Mouse (Mus musculus): ENCODE data around the gene Ei24.
A peak's percentile ranks its signal among the peaks of the same experiment; 100 is the strongest.

Gene Ei24

GRCm38 (mm10) chr9:36796781-36797555 lies at the start of gene Ei24:
TSS of gene Ei24 (minus strand) at chr9:36797393.
- DNase-seq, result peak; percentile 93

- DNase-seq, result no peak
These were observed 49.2 kb upstream of the Ei24 start for GRCm38 (mm10) chr9:36846346-36846745.

GRCm38 (mm10) chr9:36833914-36834313 lies 36.7 kb upstream of the Ei24 start:
- peak; percentile 26 for DNase-seq

- DNase-seq, result peak; percentile 70
These were observed 36.1 kb upstream of the Ei24 start for GRCm38 (mm10) chr9:36833043-36833881.

GRCm38 (mm10) chr9:36832529-36832928 lies 35.3 kb upstream of the Ei24 start:
- DNase-seq, result peak; percentile 95

GRCm38 (mm10) chr9:36831401-36831800 lies 34.2 kb upstream of the Ei24 start:
- no peak for DNase-seq

GRCm38 (mm10) chr9:36826612-36827363 lies 29.6 kb upstream of the Ei24 start:
- no peak for DNase-seq

GRCm38 (mm10) chr9:36822024-36822423 lies 24.8 kb upstream of the Ei24 start:
- DNase-seq, result no peak

- peak; percentile 92 for DNase-seq
These were observed 24.4 kb upstream of the Ei24 start, which contains the start of gene Fez1 for GRCm38 (mm10) chr9:36821644-36822000. TSS of gene Fez1 (plus strand) at chr9:36821864.

GRCm38 (mm10) chr9:36820969-36821643 lies 23.9 kb upstream of the Ei24 start:
- DNase-seq, result no peak

GRCm38 (mm10) chr9:36818905-36819304 lies 21.7 kb upstream of the Ei24 start:
- no peak for DNase-seq

- DNase-seq, result no peak
These were observed 17.3 kb upstream of the Ei24 start for GRCm38 (mm10) chr9:36814486-36814885.

GRCm38 (mm10) chr9:36808126-36808785 lies 11.1 kb upstream of the Ei24 start:
- no peak for DNase-seq

GRCm38 (mm10) chr9:36805256-36805975 lies 8.2 kb upstream of the Ei24 start:
- no peak for DNase-seq

- no peak for DNase-seq
These were observed 6.7 kb upstream of the Ei24 start for GRCm38 (mm10) chr9:36803926-36804325.

- DNase-seq, result no peak
These were observed 6.2 kb upstream of the Ei24 start for GRCm38 (mm10) chr9:36803386-36803785.

- no peak for DNase-seq
These were observed 5.8 kb upstream of the Ei24 start for GRCm38 (mm10) chr9:36802951-36803350.

GRCm38 (mm10) chr9:36801961-36802360 lies 4.8 kb upstream of the Ei24 start:
- DNase-seq, result no peak

GRCm38 (mm10) chr9:36796224-36796623 lies 969 bp downstream of the Ei24 start:
- no peak for DNase-seq

GRCm38 (mm10) chr9:36795556-36795955 lies 1.6 kb downstream of the Ei24 start:
- no peak for DNase-seq

- no peak for DNase-seq
These were observed 2.7 kb downstream of the Ei24 start for GRCm38 (mm10) chr9:36794487-36794886.

All from right cerebral cortex, adult 18-20 months (tissue).